15 mouse cellular contexts compared by ENCODE assay signal in genomic region chr4:150598686-150599085, GRCm38 (mm10). TPM values are rescaled to one million over a fixed set of nuclear protein-coding genes. Genes with fewer than 3 reads are reported as not detected.
DNase-seq lines count a peak whose midpoint lies in the region; ATAC-seq lines count a peak whose summit lies in the region.
"Had no signal": no experiment of that assay in that cellular context is flagged by ENCODE, and none has a peak within 500 bp of the region (broad histone marks: within the 10 kb centered on the region; RNA-seq: fewer than 3 reads in every experiment).

No protein-coding gene starts in this region.

- peaks cover 40% of the 10 kb centered on the region for H3K4me1 ChIP-seq in heart, embryonic 16.5 days (ENCODE audit: control insufficient read depth, insufficient read depth, low read length)

- H3K9me3 ChIP-seq in heart, embryonic 16.5 days (replicated peaks; ENCODE audit: control insufficient read depth, low read length), result no peaks in the 10 kb centered on the region
- H3K9me3 ChIP-seq: megakaryocyte, embryonic 14.5 days; neural tube, embryonic 12.5 days had no signal

- intact Hi-C loops in heart, postnatal 25 days (cut with DNase I), result no loop called here

- 0 out of 2 replicates have a peak, but pooled peaks have one; percentile 43 for ATAC-seq in heart, embryonic 16.5 days (replicated peaks; ENCODE audit: extremely low read depth, insufficient read depth, low FRiP score)

- WGBS in heart, embryonic 16.5 days, result 17% methylated on average over 1 of the region's 1 CpGs

- peak; percentile 39 to 55 for DNase-seq in heart, adult 9 months (ENCODE audit: low spot score in 2 of 2)
- DNase-seq in heart, postnatal 25 days (ENCODE audit: low spot score), result no peak
- peak; percentile 39 to 64 for DNase-seq in layer of hippocampus, postnatal 14 days (ENCODE audit: low spot score in 2 of 2)
- DNase-seq in layer of hippocampus, adult 9-10 months (ENCODE audit: low spot score), result no peak
- peak; percentile 43 for DNase-seq in MN1 (ENCODE audit: low spot score)
- DNase-seq in spleen, postnatal 14 days (ENCODE audit: low spot score in 2 of 2), result no peak
- DNase-seq in right cerebral cortex, adult 18-20 months, result no peak
- DNase-seq: thymus, adult 2 months had no signal

- H3K4me2 ChIP-seq in heart, embryonic 16.5 days (ENCODE audit: low read depth, low read length), result no peak overlapping the region
- H3K4me2 ChIP-seq: neural tube, embryonic 12.5 days had no signal

- no peak overlapping the region for H3K9ac ChIP-seq in heart, embryonic 16.5 days (ENCODE audit: low read length)
- H3K9ac ChIP-seq: neural tube, embryonic 12.5 days had no signal

- H3K4me3 ChIP-seq in heart, embryonic 16.5 days (ENCODE audit: low read length), result no peak overlapping the region
- H3K4me3 ChIP-seq: megakaryocyte, embryonic 14.5 days; neural tube, embryonic 12.5 days had no signal

- H3K27ac ChIP-seq in heart, embryonic 16.5 days (ENCODE audit: low read length), result peak overlapping the region; percentile 64
- H3K27ac ChIP-seq: neural tube, embryonic 12.5 days had no signal

- H3K36me3 ChIP-seq in heart, embryonic 16.5 days (ENCODE audit: control insufficient read depth, insufficient read depth), result no peaks in the 10 kb centered on the region
- H3K36me3 ChIP-seq: neural tube, embryonic 12.5 days had no signal

- no peaks in the 10 kb centered on the region for H3K27me3 ChIP-seq in heart, embryonic 16.5 days (ENCODE audit: control insufficient read depth, insufficient read depth, low read length)
- H3K27me3 ChIP-seq: CH12.LX; megakaryocyte, embryonic 14.5 days; neural tube, embryonic 12.5 days had no signal

RNA-seq across cellular contexts. Expression of gene Slc45a1, which starts 53.3 kb away (rescaled TPM):
- total RNA-seq in heart, postnatal 25 days (2021), result not detected
- 10 to 100 TPM; 43.3 to 48.1 TPM for total RNA-seq in layer of hippocampus, postnatal 14 days (2021)
- polyA plus RNA-seq in heart, embryonic 16.5 days (2015; fragmentation: Nextera tagmentation; extraction: Ambion mirVana), result 0.10 TPM in 1 of 2 replicates, not detected in the other
- total RNA-seq: CH12.LX; common myeloid progenitor, adult 5-6 weeks; gastrocnemius, postnatal 4 days; liver, adult 2 months had no signal
- polyA plus RNA-seq: liver, adult 2 months had no signal

Comparison
In these comparisons a context has a peak if more than half of its experiments do, and no peak if none do; other contexts are left out.
1. DNase-seq: peak in heart, adult 9 months (2 of 2), layer of hippocampus, postnatal 14 days (2 of 2) and MN1 (single experiment); none in heart, postnatal 25 days (single experiment), layer of hippocampus, adult 9-10 months (single experiment), spleen, postnatal 14 days (0 of 2) and right cerebral cortex, adult 18-20 months (single experiment).
2. RNA of gene Slc45a1, which starts 53.3 kb away (total RNA-seq): 43.3 to 48.1 TPM in layer of hippocampus, postnatal 14 days; not detected in heart, postnatal 25 days; every median in the first group is over 10 times any median in the second.